Mouse (Mus musculus): ENCODE measurements around the gene Nmt1. TPM values are rescaled to one million over a fixed set of nuclear protein-coding genes. Genes with fewer than 3 reads are reported as not detected.
A peak's percentile ranks its signal among the peaks of the same experiment; 100 is the strongest.

Nmt1 gene
- total and polyA plus RNA-seq, 3 experiments, result 37.1 to 67.2 (median 60.5) TPM

GRCm38 (mm10) chr11:103058499-103059085 is 30.6 kb downstream of the Nmt1 start:
- Histone ChIP-seq H3K4me3 (no peak overlapping the region), H3K79me2 (replicated peaks; ENCODE audit: control insufficient read depth, insufficient read depth, low read length) (no peaks in the 10 kb centered on the region), H3K36me3 (ENCODE audit: control insufficient read depth, insufficient read depth, low read length) (peaks cover 8% of the 10 kb centered on the region), H3K27me3 (ENCODE audit: control insufficient read depth, insufficient read depth, low read length) (no peaks in the 10 kb centered on the region), H3K27ac (peak overlapping the region; percentile 83), H3K4me1 (ENCODE audit: control insufficient read depth, insufficient read depth, low read length) (peaks cover under 1% of the 10 kb centered on the region; the same call in 1 of the 2 replicates), H3K9ac (ENCODE audit: low read depth, low read length) (no peak overlapping the region)
- intact Hi-C loops (cut with DNase I), result no loop called here
- WGBS, result 56% methylated on average over 3 of the region's 3 CpGs
- peak in 1 of 2 experiments; percentile 51 for DNase-seq
- TF ChIP-seq EP300 (IDR thresholded peaks at IDR 0.05; ENCODE audit: insufficient read depth, low read depth, low read length) (no peak), POLR2A (IDR thresholded peaks at IDR 0.05; ENCODE audit: insufficient read depth, low read depth, low read length) (no peak), CTCF (IDR thresholded peaks at IDR 0.05) (peak; percentile 49)

GRCm38 (mm10) chr11:103066191-103067050 is 38.4 kb downstream of the Nmt1 start:
- H3K27ac ChIP-seq, result peak overlapping the region; percentile 47
- no peak overlapping the region for H3K9ac ChIP-seq (ENCODE audit: low read depth, low read length)
- peaks cover 10% of the 10 kb centered on the region for H3K4me1 ChIP-seq (ENCODE audit: control insufficient read depth, insufficient read depth, low read length)
- H3K79me2 ChIP-seq (replicated peaks; ENCODE audit: control insufficient read depth, insufficient read depth, low read length), result no peaks in the 10 kb centered on the region
- 82% methylated on average over 14 of the region's 14 CpGs for WGBS
- intact Hi-C loops (cut with DNase I), result no loop called here
- no peak overlapping the region for H3K4me3 ChIP-seq
- H3K36me3 ChIP-seq (ENCODE audit: control insufficient read depth, insufficient read depth, low read length), result peaks cover 6% of the 10 kb centered on the region
- TF ChIP-seq POLR2A (IDR thresholded peaks at IDR 0.05; ENCODE audit: insufficient read depth, low read depth, low read length), result no peak
- TF ChIP-seq CTCF (IDR thresholded peaks at IDR 0.05), result no peak
- TF ChIP-seq EP300 (IDR thresholded peaks at IDR 0.05; ENCODE audit: insufficient read depth, low read depth, low read length), result no peak
- DNase-seq, result no peak
- H3K27me3 ChIP-seq (ENCODE audit: control insufficient read depth, insufficient read depth, low read length), result no peaks in the 10 kb centered on the region

DNA sequence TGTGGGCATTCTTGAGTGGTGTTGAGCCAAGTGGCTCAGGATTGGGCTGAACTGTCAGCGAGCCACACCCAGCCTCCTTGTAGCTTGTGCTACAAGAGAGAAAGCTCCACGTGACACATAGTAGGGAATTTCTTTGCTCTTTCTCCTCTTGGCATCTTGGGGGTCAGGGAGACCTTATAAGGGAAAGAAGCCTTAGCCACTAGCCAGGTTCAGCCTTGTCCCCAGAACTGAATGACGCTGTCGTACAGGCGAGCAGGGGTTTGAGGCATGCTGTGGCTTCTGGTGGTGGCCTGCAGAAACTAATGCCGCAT is 39.0 kb downstream of the Nmt1 start:
- H3K9ac ChIP-seq (ENCODE audit: low read depth, low read length), result no peak overlapping the region
- intact Hi-C loops (cut with DNase I), result no loop called here
- H3K36me3 ChIP-seq (ENCODE audit: control insufficient read depth, insufficient read depth, low read length), result peaks cover under 1% of the 10 kb centered on the region
- H3K27ac ChIP-seq, result peak overlapping the region; percentile 47
- no peaks in the 10 kb centered on the region for H3K27me3 ChIP-seq (ENCODE audit: control insufficient read depth, insufficient read depth, low read length)
- peaks cover 10% of the 10 kb centered on the region for H3K4me1 ChIP-seq (ENCODE audit: control insufficient read depth, insufficient read depth, low read length)
- 67% methylated on average over 6 of the region's 6 CpGs for WGBS
- TF ChIP-seq POLR2A (IDR thresholded peaks at IDR 0.05; ENCODE audit: insufficient read depth, low read depth, low read length), result no peak
- no peak for TF ChIP-seq CTCF (IDR thresholded peaks at IDR 0.05)
- TF ChIP-seq EP300 (IDR thresholded peaks at IDR 0.05; ENCODE audit: insufficient read depth, low read depth, low read length), result no peak
- no peak overlapping the region for H3K4me3 ChIP-seq
- no peaks in the 10 kb centered on the region for H3K79me2 ChIP-seq (replicated peaks; ENCODE audit: control insufficient read depth, insufficient read depth, low read length)
- no peak for DNase-seq

DNA sequence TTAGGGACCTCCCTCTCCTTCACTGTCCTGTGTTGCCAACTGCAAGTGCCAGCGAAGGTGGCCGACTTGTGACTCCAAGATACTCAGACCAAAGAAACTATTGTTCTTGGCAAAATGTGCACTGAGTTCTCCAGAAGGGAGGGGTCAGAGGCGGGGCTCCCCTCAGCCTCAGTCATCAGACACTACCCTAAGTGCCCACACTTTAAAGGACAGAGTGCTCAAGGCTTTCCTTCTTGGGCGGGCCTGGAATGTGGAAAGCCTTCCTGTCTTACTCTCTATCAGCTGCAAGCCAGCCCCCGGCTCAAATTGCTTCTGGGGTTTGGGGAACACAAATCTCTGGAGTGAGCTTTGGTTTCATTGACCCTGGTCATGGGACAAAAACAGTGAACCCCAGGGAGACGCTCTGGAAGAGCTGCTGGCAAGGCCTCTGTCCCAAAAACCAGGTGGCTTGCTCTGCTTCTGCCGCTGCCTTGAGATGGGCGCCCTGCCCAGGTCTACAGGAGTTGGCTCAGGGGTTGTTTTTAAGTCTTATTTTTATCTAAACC is 39.5 kb downstream of the Nmt1 start:
- peaks cover 10% of the 10 kb centered on the region for H3K4me1 ChIP-seq (ENCODE audit: control insufficient read depth, insufficient read depth, low read length)
- 22% methylated on average over 8 of the region's 8 CpGs for WGBS
- H3K9ac ChIP-seq (ENCODE audit: low read depth, low read length), result no peak overlapping the region
- H3K27ac ChIP-seq, result peak overlapping the region; percentile 47
- intact Hi-C loops (cut with DNase I), result no loop called here
- H3K27me3 ChIP-seq (ENCODE audit: control insufficient read depth, insufficient read depth, low read length), result no peaks in the 10 kb centered on the region
- peak; percentile 71 to 82 for DNase-seq
- TF ChIP-seq CTCF (IDR thresholded peaks at IDR 0.05) (no peak), EP300 (IDR thresholded peaks at IDR 0.05; ENCODE audit: insufficient read depth, low read depth, low read length) (0 out of 2 replicates have a peak, but pooled peaks have one; percentile 17), POLR2A (IDR thresholded peaks at IDR 0.05; ENCODE audit: insufficient read depth, low read depth, low read length) (no peak)
- H3K4me3 ChIP-seq, result no peak overlapping the region
- no peaks in the 10 kb centered on the region; the same call in none of the 2 replicates for H3K36me3 ChIP-seq (ENCODE audit: control insufficient read depth, insufficient read depth, low read length)
- H3K79me2 ChIP-seq (replicated peaks; ENCODE audit: control insufficient read depth, insufficient read depth, low read length), result no peaks in the 10 kb centered on the region

DNA sequence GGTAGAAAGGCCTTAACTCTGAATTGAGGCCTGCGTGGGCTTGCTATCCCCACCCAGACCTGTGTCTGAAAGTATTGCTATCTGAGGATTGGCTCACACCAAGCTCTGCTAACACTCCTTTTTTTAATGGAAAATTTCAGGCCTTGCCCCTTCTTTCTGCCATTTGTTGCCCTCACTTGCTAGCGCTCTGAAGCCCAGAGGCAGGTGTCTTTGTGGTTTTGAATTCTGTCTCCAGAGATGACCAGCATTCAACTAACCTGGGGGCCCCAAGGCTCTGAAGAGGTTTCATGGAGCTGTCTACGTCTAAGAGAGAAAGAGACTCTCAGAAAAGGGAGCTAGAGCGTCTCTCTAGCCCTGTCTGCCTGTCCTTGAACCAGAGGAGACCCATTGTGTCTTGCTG is 40.3 kb downstream of the Nmt1 start:
- Histone ChIP-seq H3K79me2 (replicated peaks; ENCODE audit: control insufficient read depth, insufficient read depth, low read length) (no peaks in the 10 kb centered on the region), H3K4me3 (no peak overlapping the region), H3K9ac (ENCODE audit: low read depth, low read length) (no peak overlapping the region), H3K4me1 (ENCODE audit: control insufficient read depth, insufficient read depth, low read length) (peaks cover 10% of the 10 kb centered on the region), H3K27me3 (ENCODE audit: control insufficient read depth, insufficient read depth, low read length) (no peaks in the 10 kb centered on the region), H3K27ac (peak overlapping the region; percentile 47), H3K36me3 (ENCODE audit: control insufficient read depth, insufficient read depth, low read length) (no peaks in the 10 kb centered on the region; the same call in none of the 2 replicates)
- no peak for TF ChIP-seq CTCF (IDR thresholded peaks at IDR 0.05)
- TF ChIP-seq POLR2A (IDR thresholded peaks at IDR 0.05; ENCODE audit: insufficient read depth, low read depth, low read length), result no peak
- no peak for TF ChIP-seq EP300 (IDR thresholded peaks at IDR 0.05; ENCODE audit: insufficient read depth, low read depth, low read length)
- 92% methylated on average over 4 of the region's 4 CpGs for WGBS
- intact Hi-C loops (cut with DNase I), result no loop called here
- DNase-seq, result no peak
